Mouse (Mus musculus): Measurements from ENCODE around the gene Cyp11a1. TPM values are rescaled to one million over a fixed set of nuclear protein-coding genes. Genes with fewer than 3 reads are reported as not detected.

Gene Cyp11a1
- total RNA-seq, 2 experiments from 2014 or later, result 3.8 to 4.7 TPM

DNA sequence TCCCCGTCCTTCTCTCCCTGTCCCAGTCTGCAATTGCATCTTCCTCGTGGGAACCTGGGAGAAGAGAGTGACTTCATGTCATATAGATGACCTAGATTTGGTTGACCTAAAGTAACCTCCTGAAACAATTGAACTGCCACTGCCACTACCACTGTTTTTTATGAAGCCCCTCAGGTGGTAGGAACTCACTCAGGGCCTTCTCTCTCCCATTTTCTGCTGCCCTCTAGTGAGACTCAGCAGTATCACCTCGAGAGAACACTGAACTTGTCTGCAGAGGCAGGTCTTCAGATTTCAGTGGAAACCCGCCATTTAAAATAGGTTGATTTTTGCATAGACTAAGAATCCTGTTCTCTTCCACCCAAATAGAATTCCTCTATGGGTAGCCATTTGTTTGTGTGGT is 10.9 kb upstream of the Cyp11a1 start:
- Histone ChIP-seq H3K27ac (no peak overlapping the region), H3K4me3 (no peak overlapping the region)
- DNase-seq (ENCODE audit: extremely low spot score in 1 of 2, low spot score in 2 of 2), result no peak
- intact Hi-C loops (cut with DNase I), result loop anchor here (5.0 kb wide), 2 partner anchors 233 to 338 kb away; no protein-coding TSS in a partner anchor
- TF ChIP-seq CTCF (IDR thresholded peaks at IDR 0.05), result peak; percentile 76

DNA sequence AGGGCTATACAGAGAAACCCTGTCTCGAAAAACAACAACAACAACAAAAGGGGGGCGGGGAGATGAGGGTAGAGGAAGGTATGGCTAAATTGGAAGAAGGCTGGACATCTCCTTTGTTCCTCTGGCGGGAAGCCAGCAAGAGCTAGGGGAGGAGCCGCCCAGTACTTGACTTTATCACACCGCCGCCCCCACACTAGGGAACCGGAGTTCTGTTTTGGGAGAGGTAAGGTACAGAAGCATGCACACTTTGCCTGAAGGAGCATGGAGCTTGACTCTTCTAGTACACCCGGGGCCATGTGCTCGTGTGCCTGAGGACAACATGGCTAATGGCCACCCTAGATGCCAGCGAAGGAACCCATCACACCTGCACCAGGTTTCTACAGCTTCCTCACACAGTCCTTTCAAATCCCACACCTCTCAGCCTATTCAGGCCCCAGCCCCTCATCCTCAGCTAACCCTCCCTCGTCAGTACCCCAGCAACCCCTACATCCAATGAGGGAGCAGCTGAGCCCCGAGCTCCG is 8.6 kb upstream of the Cyp11a1 start:
- no peak for TF ChIP-seq CTCF (IDR thresholded peaks at IDR 0.05)
- intact Hi-C loops (cut with DNase I), result loop anchor here (1.0 to 5.0 kb wide), 5 partner anchors 58 to 340 kb away; no protein-coding TSS in a partner anchor
- DNase-seq (ENCODE audit: extremely low spot score in 1 of 2, low spot score in 2 of 2), result no peak
- peak overlapping the region; percentile 69 for H3K27ac ChIP-seq
- peak overlapping the region; percentile 50 for H3K4me3 ChIP-seq

DNA sequence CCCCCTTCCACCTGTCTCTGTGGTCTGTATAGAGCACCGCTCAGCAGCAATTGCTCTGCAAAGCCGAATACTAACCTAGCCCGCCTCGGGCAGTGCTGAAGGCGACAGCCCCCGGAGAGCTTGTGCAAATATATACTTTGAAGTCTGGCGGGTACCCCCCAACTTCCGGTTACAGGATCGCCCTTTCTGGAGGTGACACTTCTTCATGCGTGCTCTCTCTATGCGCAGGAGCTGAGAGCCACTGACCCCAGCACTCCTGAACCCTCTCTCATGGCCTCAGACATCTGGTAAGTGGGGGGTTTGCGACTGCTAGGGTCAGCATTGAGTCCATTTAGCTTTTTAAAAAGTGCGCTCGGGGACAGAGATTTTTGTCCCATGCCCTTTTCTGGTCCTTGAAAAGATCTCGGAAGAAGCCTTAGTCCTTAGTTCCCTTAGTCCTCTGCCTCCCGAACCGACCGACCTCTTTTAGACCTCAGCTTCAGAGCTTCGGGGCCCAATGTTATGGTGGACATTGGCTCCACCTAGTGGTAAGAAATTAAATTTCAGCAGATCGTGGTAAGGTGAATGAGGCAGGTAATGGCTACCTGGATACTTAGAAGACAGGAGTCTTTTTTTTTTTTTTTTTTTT is 8.1 kb upstream of the Cyp11a1 start:
- intact Hi-C loops (cut with DNase I), result loop anchor here (1.0 to 5.0 kb wide), 5 partner anchors 59 to 341 kb away; no protein-coding TSS in a partner anchor
- Histone ChIP-seq H3K27ac (peak overlapping the region; percentile 69), H3K4me3 (peak overlapping the region; percentile 50)
- peak; percentile 53 to 54 for DNase-seq (ENCODE audit: extremely low spot score in 1 of 2, low spot score in 2 of 2)
- peak; percentile 75 for TF ChIP-seq CTCF (IDR thresholded peaks at IDR 0.05)

DNA sequence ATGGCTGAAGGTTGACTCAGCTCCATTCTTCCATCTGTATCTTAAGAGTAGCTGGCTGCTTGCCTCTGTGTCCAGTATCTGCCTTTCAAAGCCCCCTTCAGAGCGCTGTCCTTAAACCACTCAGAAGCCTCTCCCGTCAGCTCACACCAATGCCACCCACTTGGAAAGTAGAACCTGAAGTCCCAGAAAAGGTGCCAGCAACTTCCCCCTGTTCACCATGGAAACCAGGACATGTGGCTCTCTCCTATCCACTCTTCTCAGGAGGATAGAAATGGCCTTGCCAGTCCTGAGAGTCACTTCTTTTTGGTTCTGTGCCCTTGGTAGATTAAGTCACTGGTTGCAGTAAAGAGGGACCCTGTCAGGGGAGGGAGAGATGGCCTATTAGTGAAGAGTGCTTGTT is 7.5 kb upstream of the Cyp11a1 start:
- no peak for DNase-seq (ENCODE audit: extremely low spot score in 1 of 2, low spot score in 2 of 2)
- H3K27ac ChIP-seq, result peak overlapping the region; percentile 38; the same call in 1 of the 2 replicates
- TF ChIP-seq CTCF (IDR thresholded peaks at IDR 0.05), result no peak
- intact Hi-C loops (cut with DNase I), result loop anchor here (1.0 to 5.0 kb wide), 5 partner anchors 59 to 341 kb away; no protein-coding TSS in a partner anchor
- H3K4me3 ChIP-seq, result peak overlapping the region; percentile 50

DNA sequence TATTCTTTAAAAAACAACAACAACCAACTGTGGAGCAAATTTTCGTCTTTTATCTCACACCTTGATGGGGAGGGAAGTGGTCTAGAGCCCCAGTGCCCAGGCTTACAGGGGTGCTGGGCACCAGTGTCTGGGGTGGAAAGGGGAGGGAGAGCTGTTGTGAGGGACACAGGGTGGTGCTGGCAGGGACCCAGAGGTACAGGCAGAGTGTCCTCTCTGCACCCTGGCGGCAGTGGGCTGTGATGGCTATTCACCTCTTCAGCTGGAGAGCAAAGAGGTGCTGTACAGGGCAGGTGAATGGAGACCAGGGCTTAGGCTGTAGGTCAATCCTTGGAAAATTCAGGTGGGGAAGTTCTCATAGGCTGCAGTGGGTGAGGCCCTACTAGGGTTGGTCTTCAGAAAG is 6.5 kb upstream of the Cyp11a1 start:
- DNase-seq (ENCODE audit: extremely low spot score in 1 of 2, low spot score in 2 of 2), result no peak
- Histone ChIP-seq H3K4me3 (no peak overlapping the region), H3K27ac (no peak overlapping the region)
- intact Hi-C loops (cut with DNase I), result loop anchor here (5.0 kb wide), 2 partner anchors 237 to 342 kb away; no protein-coding TSS in a partner anchor
- TF ChIP-seq CTCF (IDR thresholded peaks at IDR 0.05), result no peak; the same call in 1 of the 2 replicates

DNA sequence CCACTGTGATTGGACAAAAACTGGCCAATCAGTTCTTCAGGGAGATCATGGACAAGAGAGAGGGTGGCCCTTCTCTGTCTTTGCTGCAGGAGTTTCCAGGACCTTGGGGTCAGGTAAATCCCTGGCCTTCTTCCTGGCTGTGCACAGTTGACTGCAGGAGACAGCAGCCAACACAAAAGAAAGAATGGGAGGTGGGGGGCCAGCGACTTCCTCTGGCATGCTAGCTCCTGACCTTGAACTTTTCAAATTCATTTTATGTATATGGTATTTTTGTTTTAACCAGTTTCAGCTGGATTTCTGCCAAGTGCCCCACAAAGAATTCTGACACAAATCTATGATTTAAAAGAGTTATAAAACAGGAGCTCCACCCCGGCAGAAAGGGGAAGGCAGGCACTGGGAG is 2.9 kb upstream of the Cyp11a1 start:
- TF ChIP-seq CTCF (IDR thresholded peaks at IDR 0.05), result no peak
- Histone ChIP-seq H3K27ac (no peak overlapping the region), H3K4me3 (no peak overlapping the region)
- no peak for DNase-seq (ENCODE audit: extremely low spot score in 1 of 2, low spot score in 2 of 2)
- intact Hi-C loops (cut with DNase I), result no loop called here

DNA sequence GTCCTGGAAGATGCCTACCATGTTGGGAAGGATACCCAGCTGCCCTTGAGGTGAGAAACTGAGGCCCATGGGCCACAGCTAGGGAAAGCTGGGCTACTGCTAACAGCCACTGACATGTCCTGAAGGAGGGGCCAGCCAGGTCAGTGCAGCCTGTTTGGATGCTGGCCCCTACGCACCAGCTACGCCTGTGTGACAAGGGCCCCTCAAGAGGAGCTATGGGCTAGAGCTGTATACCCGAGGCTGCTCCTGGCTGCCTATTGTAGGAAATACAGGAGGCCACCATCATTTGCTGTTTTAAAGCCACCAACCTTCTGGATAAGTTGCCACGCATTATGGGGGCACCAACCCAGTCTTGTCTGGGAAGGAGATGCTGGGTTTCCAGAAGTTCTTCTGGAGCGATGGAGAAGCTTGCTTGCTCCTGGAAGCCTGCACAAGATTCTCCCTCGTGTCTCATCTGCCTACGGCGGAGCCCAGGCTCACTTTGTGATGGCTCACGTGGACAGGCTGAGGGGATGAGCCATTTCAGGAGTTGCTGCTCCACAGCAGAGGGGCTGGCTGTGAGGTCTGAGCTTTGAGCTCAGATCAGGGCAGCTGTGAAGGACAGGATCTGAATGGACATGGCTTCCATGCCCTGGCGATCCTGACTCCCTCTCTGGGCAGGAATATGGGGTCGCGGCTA is 2.3 kb downstream of the Cyp11a1 start:
- no peak for DNase-seq (ENCODE audit: extremely low spot score in 1 of 2, low spot score in 2 of 2)
- intact Hi-C loops (cut with DNase I), result no loop called here
- Histone ChIP-seq H3K27ac (no peak overlapping the region), H3K4me3 (no peak overlapping the region)
- no peak for TF ChIP-seq CTCF (IDR thresholded peaks at IDR 0.05)

DNA sequence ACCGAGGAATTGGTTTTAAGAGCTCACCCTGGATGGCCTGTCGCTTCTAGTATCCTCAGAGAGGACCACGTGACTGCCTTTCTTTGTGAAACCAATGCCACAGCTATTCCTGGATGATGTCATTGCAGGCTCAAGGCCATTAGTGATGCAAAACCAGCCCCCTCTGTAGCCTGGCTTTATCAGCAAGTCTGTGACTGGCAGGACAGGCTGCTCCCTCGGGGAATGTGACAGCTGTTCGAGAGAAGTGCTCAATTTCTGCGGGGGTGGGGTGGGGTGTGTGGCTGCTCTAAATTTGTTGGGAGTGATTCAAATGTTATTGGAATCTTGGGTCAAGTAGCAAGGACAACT is 2.8 kb downstream of the Cyp11a1 start:
- intact Hi-C loops (cut with DNase I), result no loop called here
- no peak for DNase-seq (ENCODE audit: extremely low spot score in 1 of 2, low spot score in 2 of 2)
- Histone ChIP-seq H3K27ac (no peak overlapping the region), H3K4me3 (no peak overlapping the region)
- TF ChIP-seq CTCF (IDR thresholded peaks at IDR 0.05), result no peak

DNA sequence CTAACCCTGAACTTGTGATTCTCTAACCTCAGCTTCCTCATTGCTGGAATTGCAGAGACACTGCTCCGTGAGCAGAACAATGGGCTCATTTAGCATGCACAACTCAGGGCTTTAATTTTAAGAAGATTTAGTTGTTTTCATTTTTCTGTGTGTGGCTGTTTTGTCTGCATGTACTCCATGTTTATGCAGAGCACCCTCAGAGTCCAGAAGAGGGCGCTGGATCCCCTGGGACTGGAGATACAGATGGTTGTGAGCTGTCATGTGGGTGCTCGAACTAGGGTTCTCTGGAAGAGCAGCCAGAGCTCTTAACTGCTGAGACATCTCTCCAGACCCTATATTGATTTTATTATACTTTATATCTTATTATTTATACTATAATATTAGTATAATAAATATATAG is 3.4 kb downstream of the Cyp11a1 start:
- no peak for DNase-seq (ENCODE audit: extremely low spot score in 1 of 2, low spot score in 2 of 2)
- Histone ChIP-seq H3K4me3 (no peak overlapping the region), H3K27ac (no peak overlapping the region)
- intact Hi-C loops (cut with DNase I), result no loop called here
- peak; percentile 17 for TF ChIP-seq CTCF (IDR thresholded peaks at IDR 0.05)

DNA sequence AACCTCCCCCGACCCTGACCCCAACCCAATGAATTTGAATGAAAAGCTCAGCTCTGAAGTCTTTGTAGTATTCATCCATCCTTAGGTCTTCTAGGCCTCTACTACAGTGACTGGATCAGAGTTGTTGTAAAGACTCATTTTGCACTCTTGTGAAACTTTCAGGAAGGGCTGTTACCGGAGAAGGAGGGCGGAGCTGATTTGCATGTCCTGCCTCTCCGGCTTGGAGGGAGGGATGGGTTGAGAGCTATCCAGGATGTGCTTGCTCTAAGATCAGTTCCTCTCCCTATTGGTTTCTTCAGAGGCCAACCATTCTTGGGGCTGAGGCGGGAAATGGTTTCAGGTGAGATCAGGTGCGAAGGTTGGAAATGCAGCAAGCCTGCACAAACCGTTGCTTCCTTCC is 4.8 kb downstream of the Cyp11a1 start:
- no peak overlapping the region for H3K27ac ChIP-seq
- no peak for DNase-seq (ENCODE audit: extremely low spot score in 1 of 2, low spot score in 2 of 2)
- H3K4me3 ChIP-seq, result no peak overlapping the region
- TF ChIP-seq CTCF (IDR thresholded peaks at IDR 0.05), result no peak
- intact Hi-C loops (cut with DNase I), result no loop called here

DNA sequence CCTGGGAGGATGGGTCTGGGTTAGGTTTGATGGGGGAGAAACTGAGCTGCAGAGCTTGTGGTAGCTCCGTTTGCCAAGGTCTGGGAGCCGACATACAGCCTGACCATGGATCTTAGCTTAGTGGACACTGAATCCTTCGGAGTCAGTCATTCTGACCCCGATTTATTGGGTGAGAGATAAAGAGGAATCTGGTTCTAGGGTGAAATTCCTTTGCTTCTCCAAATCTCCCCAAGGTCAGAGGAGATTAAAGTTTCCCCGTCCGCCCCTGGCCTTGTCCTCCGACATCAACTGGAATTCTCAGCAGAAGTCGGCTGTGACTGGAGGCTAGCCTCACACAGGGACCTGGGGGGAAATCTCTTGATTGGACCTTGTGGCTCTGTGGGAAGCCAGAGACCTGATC is 5.3 kb downstream of the Cyp11a1 start:
- TF ChIP-seq CTCF (IDR thresholded peaks at IDR 0.05), result no peak
- H3K27ac ChIP-seq, result no peak overlapping the region
- no peak for DNase-seq (ENCODE audit: extremely low spot score in 1 of 2, low spot score in 2 of 2)
- intact Hi-C loops (cut with DNase I), result no loop called here
- no peak overlapping the region for H3K4me3 ChIP-seq

DNA sequence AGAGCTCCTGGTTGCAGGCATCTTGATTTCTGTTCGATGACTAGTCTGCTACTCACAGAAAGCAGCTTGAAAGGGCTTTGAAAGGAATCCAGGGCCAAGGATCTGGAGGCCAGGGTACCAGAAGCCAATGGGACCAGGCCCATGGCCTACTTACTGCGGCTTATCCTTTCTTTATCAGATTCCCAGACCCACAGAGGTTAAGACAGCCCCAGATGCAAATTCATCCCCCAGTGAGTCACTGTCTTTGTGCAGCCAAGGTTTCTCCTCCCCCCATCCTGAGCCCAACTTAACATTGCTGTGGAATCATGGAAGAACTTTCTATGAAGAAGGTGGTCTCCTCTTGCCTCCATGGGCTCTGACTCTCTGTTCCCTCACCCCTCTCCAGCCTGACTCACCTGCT is 6.3 kb downstream of the Cyp11a1 start:
- intact Hi-C loops (cut with DNase I), result no loop called here
- H3K27ac ChIP-seq, result no peak overlapping the region
- TF ChIP-seq CTCF (IDR thresholded peaks at IDR 0.05), result no peak
- no peak for DNase-seq (ENCODE audit: extremely low spot score in 1 of 2, low spot score in 2 of 2)
- no peak overlapping the region for H3K4me3 ChIP-seq

Measured in left cerebral cortex, adult 2 months (tissue).